Mouse (Mus musculus): ENCODE measurements around the gene Igbp1. TPM values are rescaled to one million over a fixed set of nuclear protein-coding genes. Genes with fewer than 3 reads are reported as not detected.

Gene Igbp1
- total and polyA plus RNA-seq, 2 experiments from 2014 or later: 26.4 to 44.9 TPM

GRCm38 (mm10) chrX:100493500-100494067 is 507 bp upstream of the Igbp1 start:
- Histone ChIP-seq H3K4me1 (ENCODE audit: insufficient read depth) (no peaks in the 10 kb centered on the region), H3K27ac (ENCODE audit: low read depth, low read length) (no peak overlapping the region), H3K4me2 (ENCODE audit: low read depth) (peak overlapping the region; percentile 52), H3K27me3 (ENCODE audit: insufficient read depth, low read length) (no peaks in the 10 kb centered on the region), H3K9ac (no peak overlapping the region), H3K4me3 (ENCODE audit: low read depth, low read length) (peak overlapping the region; percentile 53), H3K36me3 (ENCODE audit: insufficient read depth) (0 out of 2 replicates have a peak, but pooled peaks cover 4% of the 10 kb centered on the region), H3K9me3 (ENCODE audit: low read length) (no peaks in the 10 kb centered on the region)
- DNase-seq: no peak
- WGBS: 28% methylated on average over 22 of the region's 22 CpGs
- ATAC-seq: peak; percentile 2; the same call in 1 of the 2 replicates
- TF ChIP-seq CTCF (IDR thresholded peaks at IDR 0.05; ENCODE audit: low read depth): no peak

DNA sequence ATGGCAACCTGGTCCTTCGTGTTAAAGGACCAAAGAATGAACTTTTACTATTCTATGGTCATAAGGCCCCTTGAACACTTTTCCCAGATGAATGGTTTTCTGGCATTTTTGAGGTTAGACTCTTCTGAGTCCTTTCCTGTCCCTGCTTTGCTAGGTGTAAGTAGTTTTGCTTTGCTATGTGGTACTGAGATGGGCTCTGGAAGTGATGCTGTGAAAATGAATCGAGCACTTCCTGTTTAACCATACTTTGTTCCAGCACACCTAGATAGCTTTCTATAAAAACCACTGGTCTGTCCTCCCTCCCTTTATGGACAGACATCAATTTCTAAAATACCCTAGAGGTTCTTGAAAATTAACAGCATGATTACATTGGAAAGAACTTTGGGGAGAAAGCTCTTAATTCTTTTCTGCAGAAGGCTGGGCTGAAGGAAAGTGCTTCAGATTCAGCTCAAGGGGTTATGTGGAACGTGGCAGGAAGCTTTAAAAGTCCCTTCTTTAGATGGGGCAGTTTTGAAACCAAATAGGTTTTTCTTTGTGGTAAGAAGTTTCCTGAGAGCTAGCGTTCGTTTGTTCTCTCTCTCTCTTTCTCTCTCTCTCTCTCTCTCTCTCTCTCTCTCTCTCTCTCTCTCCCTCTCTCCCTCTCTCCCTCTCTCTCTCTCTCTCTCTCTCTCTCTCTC is 10.2 kb downstream of the Igbp1 start:
- Histone ChIP-seq H3K36me3 (ENCODE audit: insufficient read depth) (peaks cover 7% of the 10 kb centered on the region; the same call in 1 of the 2 replicates), H3K9me3 (ENCODE audit: low read length) (no peaks in the 10 kb centered on the region), H3K27me3 (ENCODE audit: insufficient read depth, low read length) (no peaks in the 10 kb centered on the region), H3K9ac (no peak overlapping the region), H3K4me1 (ENCODE audit: insufficient read depth) (no peaks in the 10 kb centered on the region), H3K4me2 (ENCODE audit: low read depth) (no peak overlapping the region), H3K27ac (ENCODE audit: low read depth, low read length) (no peak overlapping the region), H3K4me3 (ENCODE audit: low read depth, low read length) (no peak overlapping the region)
- 82% methylated on average over 5 of the region's 5 CpGs for WGBS
- no peak for DNase-seq
- no peak for ATAC-seq
- TF ChIP-seq CTCF (IDR thresholded peaks at IDR 0.05; ENCODE audit: low read depth): no peak

GRCm38 (mm10) chrX:100508164-100508563 is 14.1 kb downstream of the Igbp1 start:
- no peak for TF ChIP-seq CTCF (IDR thresholded peaks at IDR 0.05; ENCODE audit: low read depth)
- no peak overlapping the region for H3K9ac ChIP-seq
- WGBS: 80% methylated on average over 4 of the region's 4 CpGs
- peaks cover 7% of the 10 kb centered on the region; the same call in 1 of the 2 replicates for H3K36me3 ChIP-seq (ENCODE audit: insufficient read depth)
- no peaks in the 10 kb centered on the region for H3K9me3 ChIP-seq (ENCODE audit: low read length)
- no peaks in the 10 kb centered on the region for H3K4me1 ChIP-seq (ENCODE audit: insufficient read depth)
- no peak overlapping the region for H3K4me3 ChIP-seq (ENCODE audit: low read depth, low read length)
- H3K4me2 ChIP-seq (ENCODE audit: low read depth): no peak overlapping the region
- H3K27ac ChIP-seq (ENCODE audit: low read depth, low read length): no peak overlapping the region
- ATAC-seq (no peak), DNase-seq (no peak)
- no peaks in the 10 kb centered on the region for H3K27me3 ChIP-seq (ENCODE audit: insufficient read depth, low read length)

DNA sequence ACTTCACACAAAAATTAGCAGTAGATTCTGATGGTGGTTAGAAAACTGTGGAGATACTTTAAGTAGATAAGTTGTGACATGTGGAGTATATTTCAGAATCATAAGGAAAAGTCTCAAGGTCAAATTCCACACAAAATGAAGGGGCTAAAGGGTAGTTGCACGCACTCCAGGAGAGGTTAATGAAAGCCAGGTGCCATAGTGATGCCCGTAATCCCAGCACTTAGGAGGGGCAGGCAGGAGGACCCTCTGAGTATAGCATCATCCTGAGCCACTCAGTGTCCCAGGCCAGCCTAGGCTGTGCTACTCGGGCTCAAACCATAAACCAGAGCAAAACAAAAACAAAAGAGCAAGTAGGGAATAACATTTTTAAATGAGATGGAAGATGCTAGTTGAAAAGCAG is 15.8 kb downstream of the Igbp1 start:
- ATAC-seq (no peak), DNase-seq (no peak)
- Histone ChIP-seq H3K9me3 (ENCODE audit: low read length) (no peaks in the 10 kb centered on the region), H3K4me1 (ENCODE audit: insufficient read depth) (no peaks in the 10 kb centered on the region), H3K9ac (no peak overlapping the region), H3K27me3 (ENCODE audit: insufficient read depth, low read length) (no peaks in the 10 kb centered on the region), H3K27ac (ENCODE audit: low read depth, low read length) (no peak overlapping the region), H3K4me2 (ENCODE audit: low read depth) (no peak overlapping the region), H3K4me3 (ENCODE audit: low read depth, low read length) (no peak overlapping the region), H3K36me3 (ENCODE audit: insufficient read depth) (peaks cover 7% of the 10 kb centered on the region; the same call in 1 of the 2 replicates)
- WGBS: 88% methylated on average over 3 of the region's 3 CpGs
- no peak for TF ChIP-seq CTCF (IDR thresholded peaks at IDR 0.05; ENCODE audit: low read depth)

DNA sequence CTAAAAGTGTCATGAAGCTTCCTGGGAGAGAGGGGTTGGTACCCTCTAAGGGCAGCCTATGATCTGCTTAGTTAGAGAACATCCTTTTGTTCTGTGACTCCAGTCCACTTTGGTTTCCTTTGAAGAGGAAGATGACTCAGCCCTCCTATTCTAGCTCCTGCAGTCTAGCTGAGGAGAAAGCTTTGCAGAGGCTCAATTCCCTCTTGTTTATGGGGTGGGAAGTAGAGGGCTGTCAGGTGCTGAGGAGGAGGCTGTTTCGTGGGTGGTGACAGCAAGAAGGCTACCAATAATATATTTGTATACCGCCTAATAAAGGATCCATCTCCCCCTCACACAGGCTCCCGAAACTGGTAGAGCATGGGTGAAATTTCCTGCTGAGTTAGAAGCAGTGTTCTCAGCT is 22.6 kb downstream of the Igbp1 start:
- Histone ChIP-seq H3K27me3 (ENCODE audit: insufficient read depth, low read length) (no peaks in the 10 kb centered on the region; the same call in 1 of the 2 replicates), H3K4me1 (ENCODE audit: insufficient read depth) (no peaks in the 10 kb centered on the region), H3K36me3 (ENCODE audit: insufficient read depth) (no peaks in the 10 kb centered on the region), H3K4me3 (ENCODE audit: low read depth, low read length) (no peak overlapping the region), H3K27ac (ENCODE audit: low read depth, low read length) (no peak overlapping the region), H3K9ac (no peak overlapping the region), H3K9me3 (ENCODE audit: low read length) (no peaks in the 10 kb centered on the region), H3K4me2 (ENCODE audit: low read depth) (no peak overlapping the region)
- DNase-seq (no peak), ATAC-seq (no peak)
- 93% methylated on average over 3 of the region's 3 CpGs for WGBS
- no peak for TF ChIP-seq CTCF (IDR thresholded peaks at IDR 0.05; ENCODE audit: low read depth)

GRCm38 (mm10) chrX:100517626-100518025 is 23.5 kb downstream of the Igbp1 start:
- Histone ChIP-seq H3K27me3 (ENCODE audit: insufficient read depth, low read length) (no peaks in the 10 kb centered on the region; the same call in 1 of the 2 replicates), H3K27ac (ENCODE audit: low read depth, low read length) (no peak overlapping the region), H3K9me3 (ENCODE audit: low read length) (no peaks in the 10 kb centered on the region), H3K4me3 (ENCODE audit: low read depth, low read length) (no peak overlapping the region), H3K4me2 (ENCODE audit: low read depth) (no peak overlapping the region), H3K4me1 (ENCODE audit: insufficient read depth) (no peaks in the 10 kb centered on the region), H3K36me3 (ENCODE audit: insufficient read depth) (no peaks in the 10 kb centered on the region), H3K9ac (no peak overlapping the region)
- ATAC-seq (no peak), DNase-seq (no peak)
- WGBS: 91% methylated on average over 6 of the region's 6 CpGs
- TF ChIP-seq CTCF (IDR thresholded peaks at IDR 0.05; ENCODE audit: low read depth): no peak

DNA sequence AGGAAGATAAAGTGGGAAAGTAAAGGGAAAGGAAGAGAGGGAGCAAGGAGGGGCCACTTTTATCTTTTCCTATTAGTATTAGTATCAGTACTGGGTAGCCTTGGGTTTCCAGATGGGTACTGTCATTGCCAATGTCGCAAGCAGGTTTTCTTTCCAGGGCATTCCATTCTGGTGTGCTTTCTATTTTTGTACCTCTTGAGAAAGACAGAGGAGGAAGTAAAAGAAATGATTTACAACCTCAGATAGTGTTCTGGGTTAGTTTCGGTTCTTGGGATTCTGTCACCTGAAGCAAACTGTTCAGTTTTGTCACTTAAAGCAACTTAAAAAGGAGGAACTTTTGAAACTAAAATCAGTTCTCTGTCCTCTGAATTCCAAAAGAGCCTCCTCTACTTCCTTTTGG is 24.4 kb downstream of the Igbp1 start:
- DNase-seq (no peak), ATAC-seq (no peak)
- H3K27ac ChIP-seq (ENCODE audit: low read depth, low read length): no peak overlapping the region
- no peaks in the 10 kb centered on the region for H3K36me3 ChIP-seq (ENCODE audit: insufficient read depth)
- no peaks in the 10 kb centered on the region for H3K9me3 ChIP-seq (ENCODE audit: low read length)
- H3K27me3 ChIP-seq (ENCODE audit: insufficient read depth, low read length): no peaks in the 10 kb centered on the region; the same call in 1 of the 2 replicates
- WGBS: 97% methylated on average over 2 of the region's 2 CpGs
- H3K4me3 ChIP-seq (ENCODE audit: low read depth, low read length): no peak overlapping the region
- H3K4me2 ChIP-seq (ENCODE audit: low read depth): no peak overlapping the region
- no peaks in the 10 kb centered on the region for H3K4me1 ChIP-seq (ENCODE audit: insufficient read depth)
- no peak for TF ChIP-seq CTCF (IDR thresholded peaks at IDR 0.05; ENCODE audit: low read depth)
- H3K9ac ChIP-seq: no peak overlapping the region

Measured in forebrain, postnatal 0 days (tissue).